Mouse (Mus musculus): ENCODE measurements around the gene Zfp189.
"Not testable (repeated sequence)": the region's sequence is repeated elsewhere in the genome, so short reads cannot be mapped to it uniquely, and the experiment has no call there.

Gene Zfp189

GRCm38 (mm10) chr4:49520572-49521340 lies at the start of gene Zfp189, which contains the start of gene Mrpl50:
Zfp189 (plus strand) TSS chr4:49521176.
Mrpl50 (minus strand) TSS chr4:49521093.
- DNase-seq (ENCODE audit: low spot score in 2 of 2), result peak; percentile 95 to 98

GRCm38 (mm10) chr4:49473435-49474100 lies 47.4 kb upstream of the Zfp189 start, which contains the start of gene Acnat1:
Acnat1 (minus strand) TSS chr4:49473912.
- DNase-seq (ENCODE audit: low spot score in 2 of 2), result no peak

- no peak for DNase-seq (ENCODE audit: low spot score in 2 of 2)
Observed at GRCm38 (mm10) chr4:49474583-49474982, 46.4 kb upstream of the Zfp189 start.

- no peak for DNase-seq (ENCODE audit: low spot score in 2 of 2)
Observed at GRCm38 (mm10) chr4:49478118-49478877, 42.7 kb upstream of the Zfp189 start.

GRCm38 (mm10) chr4:49479035-49479434 lies 41.9 kb upstream of the Zfp189 start:
- DNase-seq (ENCODE audit: low spot score in 2 of 2), result not testable (repeated sequence)

DNA sequence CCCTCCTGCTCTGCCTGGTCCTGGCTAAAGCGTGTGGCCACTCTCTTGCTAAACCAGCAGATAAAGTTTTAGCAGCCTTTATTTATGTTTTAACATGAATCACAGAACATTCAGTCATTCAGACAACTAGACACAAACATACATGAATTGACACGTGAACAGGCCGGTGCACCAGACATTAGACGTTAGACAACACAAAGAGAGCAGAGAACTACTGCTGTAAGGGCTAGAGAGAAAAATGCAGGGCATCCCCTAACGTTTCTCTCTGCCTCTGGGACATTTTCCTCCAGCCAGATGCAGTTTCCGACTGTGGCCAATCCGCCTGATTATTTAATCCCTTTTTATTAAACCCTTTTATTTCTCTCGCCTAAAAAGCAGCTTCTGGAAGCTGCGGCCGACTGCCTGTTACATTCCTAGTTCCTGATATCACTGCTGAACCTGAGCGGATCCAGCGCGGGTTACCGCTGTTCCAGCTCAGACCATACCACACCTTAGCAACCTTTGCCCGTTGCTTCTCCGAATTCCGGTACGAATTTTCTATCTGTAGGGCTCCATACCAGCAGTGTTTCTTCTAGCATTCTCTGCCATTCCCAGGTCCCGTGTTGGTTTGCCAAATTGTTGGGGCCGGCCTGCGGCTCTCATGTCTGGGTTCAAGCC lies 40.7 kb upstream of the Zfp189 start:
- no peak for DNase-seq (ENCODE audit: low spot score in 2 of 2)

- no peak for DNase-seq (ENCODE audit: low spot score in 2 of 2)
Observed at GRCm38 (mm10) chr4:49480896-49481295, 40.1 kb upstream of the Zfp189 start.

GRCm38 (mm10) chr4:49485442-49485841 lies 35.5 kb upstream of the Zfp189 start:
- no peak for DNase-seq (ENCODE audit: low spot score in 2 of 2)

GRCm38 (mm10) chr4:49485934-49486650 lies 34.9 kb upstream of the Zfp189 start:
- DNase-seq (ENCODE audit: low spot score in 2 of 2), result not testable (repeated sequence)

DNA sequence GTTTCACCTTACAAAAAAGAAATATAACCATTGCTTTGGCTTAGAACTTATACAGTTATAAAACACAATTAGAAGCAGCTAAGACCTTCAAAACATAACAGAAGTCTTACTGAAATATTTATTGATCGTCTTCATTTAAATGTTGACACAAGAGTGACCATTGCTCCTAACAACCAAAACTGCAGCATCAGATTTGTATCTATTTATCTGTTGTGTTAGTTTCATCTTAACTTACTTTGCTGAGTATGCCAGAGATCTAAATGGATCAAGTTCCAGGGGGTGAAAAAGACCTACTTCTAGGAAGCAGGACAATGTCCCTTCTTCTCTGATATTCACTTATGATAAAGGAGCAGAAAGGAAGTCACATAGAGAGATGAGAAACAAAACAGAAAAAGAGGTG lies 17.4 kb upstream of the Zfp189 start:
- no peak for DNase-seq (ENCODE audit: low spot score in 2 of 2)

- no peak for DNase-seq (ENCODE audit: low spot score in 2 of 2)
Observed at GRCm38 (mm10) chr4:49506386-49506785, 14.6 kb upstream of the Zfp189 start, which contains the start of gene Baat. Baat (minus strand) TSS chr4:49506557.

DNA sequence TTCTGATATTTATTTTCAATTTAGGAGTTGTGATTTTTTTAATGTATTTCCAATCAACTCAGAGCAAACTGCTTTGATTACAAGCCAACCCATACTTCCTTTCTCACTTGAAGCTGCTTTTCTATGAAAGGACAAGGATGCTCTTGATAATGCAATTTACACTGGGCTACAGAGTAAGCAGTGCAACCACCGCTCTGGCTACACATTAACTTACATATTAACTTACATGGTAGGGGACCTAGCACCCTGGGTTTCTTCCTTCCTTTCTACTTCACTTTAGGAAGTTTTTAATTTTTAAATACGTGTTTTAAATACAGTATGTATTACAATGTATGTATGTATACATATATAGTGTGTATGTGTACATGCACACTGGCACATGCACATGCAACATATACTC lies 11.8 kb upstream of the Zfp189 start:
- DNase-seq (ENCODE audit: low spot score in 2 of 2), result no peak

DNA sequence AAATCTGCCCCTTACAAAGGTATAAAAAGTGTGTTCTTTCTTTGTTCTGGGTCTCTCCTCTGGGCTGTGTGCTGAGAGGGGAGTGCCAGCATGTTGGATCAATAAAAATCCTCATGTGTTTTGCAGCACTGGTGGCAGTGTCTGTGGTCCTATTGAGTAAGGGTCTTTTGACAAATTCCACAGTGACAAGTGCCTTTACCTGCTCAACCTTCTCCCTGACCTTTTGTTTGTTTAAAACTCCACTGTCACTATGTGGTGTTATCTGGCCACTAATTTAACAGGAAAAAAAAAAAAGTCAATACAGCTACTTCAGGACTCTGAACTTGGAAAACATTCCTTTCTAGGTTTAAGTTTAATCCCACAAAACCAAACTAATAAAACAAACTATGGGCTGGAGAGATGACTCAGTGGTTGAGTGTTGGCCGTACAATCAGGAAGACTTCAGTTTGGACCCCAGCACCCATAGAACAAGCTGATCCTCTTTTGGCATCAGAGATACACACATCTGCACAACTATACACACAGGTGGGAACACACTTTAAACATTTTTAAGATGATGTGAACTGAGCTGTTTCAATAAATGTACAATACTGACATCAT lies 10.6 kb upstream of the Zfp189 start:
- not testable (repeated sequence) for DNase-seq (ENCODE audit: low spot score in 2 of 2)

DNA sequence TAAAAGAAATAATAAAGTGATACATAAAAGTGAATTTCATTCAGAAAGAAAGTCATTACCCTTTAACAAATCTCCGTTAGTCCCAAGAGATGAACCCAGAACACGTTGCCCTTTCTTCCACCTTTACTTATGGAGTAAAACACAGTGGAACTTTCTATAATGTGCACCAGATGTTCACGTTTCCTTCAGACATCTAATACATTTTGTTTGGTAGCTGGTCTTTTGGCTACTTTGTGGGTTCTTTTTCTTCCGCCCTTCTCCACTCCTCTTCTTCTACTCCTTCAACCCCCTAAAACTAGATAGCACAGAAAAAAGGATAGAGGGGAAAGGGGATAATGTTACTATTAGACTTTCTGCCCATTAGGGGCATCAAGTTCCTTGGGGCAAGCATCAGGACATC lies 8.3 kb upstream of the Zfp189 start:
- DNase-seq (ENCODE audit: low spot score in 2 of 2), result no peak

GRCm38 (mm10) chr4:49514441-49514840 lies 6.5 kb upstream of the Zfp189 start:
- no peak for DNase-seq (ENCODE audit: low spot score in 2 of 2)

DNA sequence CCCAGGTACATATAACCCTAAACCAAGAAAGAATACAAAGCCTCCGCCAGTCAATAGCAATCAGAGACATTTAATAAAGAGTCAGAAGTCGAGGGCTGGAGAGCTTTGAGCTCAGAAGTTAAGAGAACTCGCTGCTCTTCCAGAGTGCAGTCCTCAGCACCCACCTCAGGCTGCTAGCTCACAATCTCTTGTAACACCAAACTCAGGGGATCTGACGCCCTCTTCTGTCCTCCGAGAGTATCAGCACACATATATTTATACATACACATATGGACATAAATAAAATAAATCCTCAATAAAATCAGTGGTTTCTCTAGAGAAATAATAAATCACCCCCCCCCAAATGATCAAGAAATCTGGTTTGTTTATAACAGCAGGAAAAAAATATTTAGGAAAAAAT lies 1.5 kb upstream of the Zfp189 start:
- no peak for DNase-seq (ENCODE audit: low spot score in 2 of 2)

DNA sequence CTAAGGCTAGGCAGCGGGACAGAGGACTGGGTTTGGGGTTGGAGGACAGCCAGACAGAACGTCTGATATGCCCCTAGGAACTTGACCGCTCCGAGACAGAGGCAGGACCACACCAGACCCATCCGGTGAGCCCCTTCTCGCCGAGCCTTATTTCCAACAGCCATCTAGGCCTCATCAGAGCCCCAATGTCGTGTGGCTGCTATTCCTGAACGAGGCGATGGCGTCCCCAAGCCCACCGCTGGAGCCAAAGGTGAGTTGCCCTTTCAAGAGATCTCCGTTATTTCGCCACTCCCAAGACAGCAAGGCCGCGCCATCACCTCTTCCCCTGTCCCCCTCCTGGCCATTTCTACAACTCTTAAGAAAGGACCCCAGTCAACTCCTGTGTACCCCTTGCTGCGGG lies 370 bp downstream of the Zfp189 start:
- DNase-seq (ENCODE audit: low spot score in 2 of 2), result no peak

GRCm38 (mm10) chr4:49522576-49522975 lies 1.6 kb downstream of the Zfp189 start:
- DNase-seq (ENCODE audit: low spot score in 2 of 2), result peak; percentile 88 to 89

DNA sequence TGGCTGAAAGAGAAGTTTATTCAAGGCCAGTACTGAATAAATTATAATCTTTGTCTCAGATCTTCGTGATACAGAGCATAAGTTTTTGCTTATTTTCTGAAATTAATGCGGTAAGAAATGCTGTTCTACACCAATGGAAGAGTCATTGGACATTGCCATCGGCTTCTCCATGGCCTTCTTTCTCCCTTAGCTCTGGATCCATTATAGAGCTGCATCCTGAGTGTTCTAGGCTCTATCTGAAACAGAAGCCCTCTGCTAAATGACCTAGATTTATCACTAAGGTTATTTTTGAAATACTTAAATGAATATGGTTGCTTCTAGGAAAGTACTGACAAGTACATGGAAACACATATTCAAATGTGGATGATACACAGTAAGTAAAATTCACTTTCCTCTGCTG lies 14.1 kb downstream of the Zfp189 start:
- no peak for DNase-seq (ENCODE audit: low spot score in 2 of 2)

GRCm38 (mm10) chr4:49535675-49536294 lies 14.8 kb downstream of the Zfp189 start:
- DNase-seq (ENCODE audit: low spot score in 2 of 2), result no peak
